Mouse (Mus musculus): ENCODE results near the gene Rtn4rl2.
A peak's percentile ranks its signal among the peaks of the same experiment; 100 is the strongest.

The Rtn4rl2 gene

DNA sequence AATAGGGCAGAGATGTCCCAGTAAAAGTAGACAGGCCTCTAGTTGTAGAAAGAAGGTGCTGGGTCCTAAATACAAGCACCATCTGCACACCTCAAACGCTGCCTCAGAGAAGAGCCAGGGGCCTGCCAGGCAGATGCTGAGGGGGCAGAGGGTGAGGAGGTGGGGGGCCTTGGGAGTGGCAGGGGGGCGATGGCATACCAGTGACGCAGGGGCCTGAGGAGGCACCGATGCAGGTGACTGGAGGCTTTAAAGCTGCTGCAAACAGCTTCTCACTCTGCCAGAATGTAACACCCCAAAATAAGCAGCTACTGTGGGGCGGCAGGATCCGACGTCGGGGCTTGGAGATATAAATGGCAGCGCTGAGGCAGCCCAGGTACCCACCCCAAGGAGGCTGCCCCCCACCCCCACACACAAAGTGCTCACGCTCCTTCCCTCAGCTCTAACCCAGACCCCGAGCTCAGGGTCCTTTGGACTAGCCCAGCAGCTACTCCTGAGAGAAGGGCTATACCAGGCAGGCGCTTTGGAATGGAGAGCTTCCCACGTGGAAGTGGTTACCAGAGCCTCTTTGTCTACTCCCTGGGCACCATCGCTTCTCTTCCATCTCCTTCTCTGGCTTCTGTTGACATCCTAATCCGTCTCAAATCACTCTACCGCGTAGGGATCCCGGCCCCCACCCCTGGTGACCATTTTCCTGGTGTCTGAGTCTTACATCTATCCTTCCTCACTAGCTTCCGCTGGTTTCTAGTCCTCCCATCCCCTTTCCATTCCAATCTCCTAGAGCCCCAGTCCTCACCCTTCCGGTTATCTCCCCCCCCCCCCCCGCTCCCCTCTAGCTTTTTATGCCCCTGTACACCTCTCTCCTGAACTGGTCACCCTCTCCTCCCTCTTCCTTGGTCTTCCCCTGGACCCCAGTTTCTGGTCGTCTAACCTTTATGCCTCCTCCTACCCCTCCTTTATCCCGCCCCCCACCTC is 1.1 kb downstream of the Rtn4rl2 start:
- no peak for DNase-seq (ENCODE audit: low spot score in 2 of 2)

DNA sequence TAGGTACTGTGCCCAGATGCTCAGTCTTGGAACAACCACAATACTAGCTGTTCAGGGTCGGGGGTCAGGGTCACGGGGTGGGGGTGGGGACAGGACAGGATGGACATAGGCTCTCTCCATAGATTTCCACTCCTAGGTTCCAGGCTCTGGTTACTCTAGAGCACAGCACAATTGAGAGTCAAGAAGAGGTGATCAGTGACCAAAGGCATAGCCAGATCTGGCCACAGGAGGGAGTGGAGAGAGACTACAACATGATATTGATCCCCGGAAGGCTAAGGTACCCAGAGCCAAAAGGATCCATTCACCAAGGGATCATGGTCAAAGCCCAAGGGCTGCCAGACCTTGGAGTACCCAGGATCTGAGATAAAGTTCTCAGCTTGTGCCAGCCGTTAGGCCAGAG is 1.9 kb downstream of the Rtn4rl2 start:
- DNase-seq (ENCODE audit: low spot score in 2 of 2): no peak

DNA sequence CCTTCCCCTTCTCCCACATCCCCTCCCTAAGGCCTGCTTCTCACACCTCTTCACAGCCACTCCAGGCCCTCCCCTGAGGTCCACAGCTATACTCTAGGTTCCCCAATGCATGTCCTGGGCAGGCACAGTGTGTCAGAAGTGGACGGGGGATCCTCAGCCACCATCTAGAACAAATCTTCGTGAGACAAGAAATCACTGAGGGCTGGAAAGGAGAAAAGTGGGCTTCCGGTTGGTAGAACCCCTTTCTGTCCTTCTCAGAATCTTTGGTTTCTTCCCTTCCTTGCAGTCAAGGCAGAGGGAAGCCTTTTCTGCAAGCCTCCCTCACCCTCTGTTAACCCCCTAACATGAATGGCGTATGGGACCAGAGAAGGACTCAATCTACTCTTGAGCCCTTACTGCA is 2.6 kb downstream of the Rtn4rl2 start:
- no peak for DNase-seq (ENCODE audit: low spot score in 2 of 2)

DNA sequence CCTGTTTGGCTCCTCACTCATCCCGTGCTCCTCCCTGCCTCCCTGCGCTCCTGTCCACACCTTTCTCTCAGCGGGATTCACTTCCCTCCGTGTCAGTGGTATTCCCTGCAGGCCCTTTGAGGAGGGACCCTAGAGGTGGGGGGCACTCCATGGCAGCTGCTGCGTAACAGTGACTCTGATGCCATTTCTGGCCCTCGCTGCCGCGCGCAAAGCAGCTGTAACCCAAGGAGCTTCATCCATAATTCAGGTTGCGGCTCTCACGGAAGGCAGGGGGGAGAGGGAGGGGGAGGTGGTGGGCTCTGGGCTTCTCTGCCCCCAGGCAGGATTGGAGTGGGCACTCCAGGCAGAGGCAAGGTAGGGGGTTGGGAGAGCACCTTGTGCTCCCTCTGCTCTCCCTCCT is 3.0 kb downstream of the Rtn4rl2 start:
- no peak for DNase-seq (ENCODE audit: low spot score in 2 of 2)

DNA sequence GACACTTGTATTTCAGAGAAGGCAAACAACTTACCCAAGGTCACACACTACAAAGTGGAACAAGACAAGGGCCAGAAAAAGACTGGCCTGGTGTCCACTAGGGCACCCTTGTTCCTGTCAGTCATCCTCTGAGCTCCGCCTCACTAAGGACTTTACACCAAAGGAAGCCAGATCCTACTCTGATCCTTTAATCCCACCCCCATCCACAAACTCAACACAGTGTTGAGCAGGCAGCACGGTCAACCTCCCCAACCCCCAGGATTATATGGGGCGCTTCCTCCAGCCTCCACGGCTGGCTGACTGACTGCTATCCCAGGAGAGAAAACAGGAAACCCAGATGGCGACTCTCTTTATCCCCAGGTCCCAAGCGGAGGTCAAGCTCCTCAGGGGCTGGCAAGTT is 3.4 kb downstream of the Rtn4rl2 start:
- no peak for DNase-seq (ENCODE audit: low spot score in 2 of 2)

DNA sequence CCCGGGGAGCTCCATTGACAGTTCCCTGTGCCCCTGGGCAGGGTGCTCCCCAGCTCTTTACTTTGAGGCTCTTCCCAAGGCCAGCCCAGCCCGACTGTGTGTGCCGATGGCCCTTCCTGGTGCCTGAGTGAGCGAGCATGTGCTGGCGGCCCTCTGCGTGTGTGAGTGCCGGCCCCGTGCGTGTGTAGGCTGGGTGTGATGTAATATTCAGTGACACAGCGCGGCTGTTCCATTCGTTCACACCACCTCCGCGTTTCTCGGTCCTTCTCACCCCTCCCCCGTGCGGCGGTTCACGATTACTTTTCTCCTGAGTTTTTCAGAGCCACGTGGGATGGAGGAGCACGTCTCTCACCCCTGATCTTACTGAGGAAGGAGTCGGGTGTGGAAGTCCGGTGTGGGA is 3.9 kb downstream of the Rtn4rl2 start:
- no peak for DNase-seq (ENCODE audit: low spot score in 2 of 2)

DNA sequence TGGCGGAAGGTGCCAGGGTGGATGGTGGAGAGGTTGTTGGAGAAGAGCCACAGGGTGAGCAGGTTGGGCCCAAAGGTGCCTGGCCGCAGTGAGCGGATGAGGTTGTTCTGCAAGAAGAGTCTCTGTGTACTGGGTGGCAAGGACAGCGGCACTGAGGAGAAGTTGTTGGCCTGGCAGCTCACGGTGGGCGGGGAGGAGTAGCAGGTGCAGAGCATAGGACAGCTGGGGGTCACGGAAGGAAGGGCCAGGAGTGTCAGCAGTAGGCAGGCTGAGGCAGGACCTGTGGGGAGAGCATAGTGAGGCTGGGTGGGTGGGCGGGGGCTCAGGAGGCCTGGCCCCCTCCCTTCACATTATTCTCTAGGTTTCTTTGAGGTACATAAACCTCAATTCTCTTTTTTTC is 5.9 kb downstream of the Rtn4rl2 start:
- no peak for DNase-seq (ENCODE audit: low spot score in 2 of 2)

DNA sequence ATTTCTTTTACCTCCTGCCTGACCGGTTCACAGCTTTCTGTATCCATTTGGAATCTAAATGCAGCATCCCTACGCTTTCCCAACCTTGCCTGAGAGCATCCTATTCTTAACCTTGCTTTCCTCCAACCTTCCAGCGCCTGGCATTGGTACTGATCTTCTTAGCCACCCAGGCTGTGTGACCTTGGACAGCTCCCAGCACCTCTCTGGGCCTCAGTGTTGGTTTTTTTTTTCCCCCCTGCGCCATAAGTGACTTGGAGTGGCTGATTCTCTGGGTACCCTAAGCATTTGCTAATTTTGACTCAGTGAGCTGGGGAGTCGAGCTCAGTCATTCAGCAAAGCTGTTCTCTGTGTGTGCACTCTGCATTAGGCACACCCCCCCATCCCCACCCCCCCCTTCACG is 10.7 kb downstream of the Rtn4rl2 start:
- DNase-seq (ENCODE audit: low spot score in 2 of 2): no peak

DNA sequence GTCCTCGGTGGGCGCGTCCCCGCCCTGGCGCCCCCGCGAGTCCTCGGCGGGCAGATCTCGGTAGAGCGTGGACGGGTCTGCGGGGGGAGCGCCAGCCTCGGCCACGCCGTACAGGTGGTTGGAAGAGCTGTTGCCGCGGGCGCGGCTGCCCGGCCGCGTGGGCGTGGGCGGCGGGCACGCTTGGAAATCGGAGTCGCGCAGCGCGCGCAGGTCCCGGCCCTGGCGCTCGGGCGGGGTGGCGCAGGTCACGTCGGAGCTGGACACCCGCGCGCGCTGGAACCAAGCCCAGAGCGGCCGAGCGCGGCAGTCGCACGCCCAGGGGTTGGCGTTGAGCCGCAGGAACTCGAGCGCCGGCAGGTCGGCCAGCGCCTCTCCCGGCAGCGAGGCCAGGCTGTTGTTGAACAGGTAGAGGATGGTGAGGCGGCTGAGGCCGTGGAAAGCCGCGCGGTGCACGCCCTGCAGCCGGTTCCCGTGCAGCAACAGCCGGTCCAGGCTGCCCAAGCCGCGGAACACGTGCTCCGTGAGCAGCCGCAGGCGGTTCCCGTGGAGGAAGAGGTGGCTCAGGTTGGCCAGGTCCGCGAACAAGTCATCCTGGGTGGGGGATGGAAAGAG is 14.3 kb downstream of the Rtn4rl2 start:
- DNase-seq (ENCODE audit: low spot score in 2 of 2): peak in 1 of 2 experiments; percentile 37

DNA sequence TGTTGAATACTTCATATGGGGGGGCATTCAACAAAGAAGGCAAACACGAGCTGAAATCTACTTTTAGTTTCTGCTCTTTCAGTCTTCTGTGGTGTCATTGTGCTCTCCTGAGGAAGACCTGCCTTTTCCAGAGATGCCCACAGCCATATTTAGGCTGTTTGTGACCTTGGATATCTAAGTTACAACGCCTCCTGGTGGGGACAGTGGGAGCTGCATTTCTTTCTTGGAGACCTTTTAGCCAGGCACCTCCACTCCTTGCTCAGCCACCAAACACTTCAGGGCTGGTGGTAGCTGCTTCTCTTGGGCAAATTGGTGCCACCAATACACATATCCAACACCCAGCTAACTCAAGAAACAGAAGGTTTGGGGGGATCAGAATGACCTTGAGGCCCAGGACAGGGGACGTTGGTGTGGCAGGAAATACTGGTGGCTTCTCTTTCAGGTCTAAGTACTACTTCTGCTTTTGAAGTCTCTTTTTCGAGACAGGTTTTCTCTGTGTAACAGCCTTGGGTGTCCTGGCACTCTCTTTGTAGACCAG is 15.8 kb downstream of the Rtn4rl2 start:
- peak in 1 of 2 experiments; percentile 34 for DNase-seq (ENCODE audit: low spot score in 2 of 2)

DNA sequence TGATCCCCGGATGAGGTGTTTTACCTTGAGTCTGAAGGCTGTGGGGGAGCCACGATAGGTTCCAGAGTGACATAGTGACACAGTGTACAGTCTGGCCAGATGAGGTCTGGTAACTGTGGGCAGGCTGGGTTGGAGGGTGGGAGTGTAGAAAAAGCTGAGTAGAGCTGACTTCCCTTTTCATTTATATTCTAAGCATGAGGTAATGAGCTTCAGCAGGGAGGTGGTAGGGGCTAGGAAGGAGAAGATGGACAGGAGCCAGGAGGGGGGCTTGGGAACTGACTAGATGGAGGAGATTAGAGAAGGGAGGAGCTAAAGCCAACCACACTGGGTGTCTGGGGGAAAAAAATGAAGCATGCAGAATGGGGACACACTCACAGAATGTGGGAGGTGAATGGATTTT is 17.5 kb downstream of the Rtn4rl2 start:
- DNase-seq (ENCODE audit: low spot score in 2 of 2): no peak

DNA sequence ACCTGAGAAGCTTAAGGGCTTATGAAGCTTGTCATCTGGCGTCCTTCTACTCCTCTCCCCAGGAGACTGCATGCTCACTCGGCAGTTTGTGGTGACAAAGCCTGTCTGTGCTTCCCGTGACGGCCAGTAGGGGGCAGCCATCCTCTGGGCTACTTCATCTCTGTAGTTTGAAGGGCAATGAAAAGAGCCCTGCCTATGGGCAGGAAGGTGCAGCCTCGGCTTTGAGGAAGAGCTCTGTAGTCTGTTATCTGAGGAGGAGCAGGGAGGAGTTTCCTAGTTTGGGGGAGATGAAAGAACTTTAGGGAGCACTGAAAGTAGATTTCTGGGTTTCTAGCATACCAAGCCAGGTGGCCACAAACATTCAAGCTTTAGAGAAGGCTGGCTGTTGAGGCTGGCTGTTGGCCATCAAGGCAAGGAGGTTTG is 18.0 kb downstream of the Rtn4rl2 start:
- peak; percentile 56 to 70 for DNase-seq (ENCODE audit: low spot score in 2 of 2)

DNA sequence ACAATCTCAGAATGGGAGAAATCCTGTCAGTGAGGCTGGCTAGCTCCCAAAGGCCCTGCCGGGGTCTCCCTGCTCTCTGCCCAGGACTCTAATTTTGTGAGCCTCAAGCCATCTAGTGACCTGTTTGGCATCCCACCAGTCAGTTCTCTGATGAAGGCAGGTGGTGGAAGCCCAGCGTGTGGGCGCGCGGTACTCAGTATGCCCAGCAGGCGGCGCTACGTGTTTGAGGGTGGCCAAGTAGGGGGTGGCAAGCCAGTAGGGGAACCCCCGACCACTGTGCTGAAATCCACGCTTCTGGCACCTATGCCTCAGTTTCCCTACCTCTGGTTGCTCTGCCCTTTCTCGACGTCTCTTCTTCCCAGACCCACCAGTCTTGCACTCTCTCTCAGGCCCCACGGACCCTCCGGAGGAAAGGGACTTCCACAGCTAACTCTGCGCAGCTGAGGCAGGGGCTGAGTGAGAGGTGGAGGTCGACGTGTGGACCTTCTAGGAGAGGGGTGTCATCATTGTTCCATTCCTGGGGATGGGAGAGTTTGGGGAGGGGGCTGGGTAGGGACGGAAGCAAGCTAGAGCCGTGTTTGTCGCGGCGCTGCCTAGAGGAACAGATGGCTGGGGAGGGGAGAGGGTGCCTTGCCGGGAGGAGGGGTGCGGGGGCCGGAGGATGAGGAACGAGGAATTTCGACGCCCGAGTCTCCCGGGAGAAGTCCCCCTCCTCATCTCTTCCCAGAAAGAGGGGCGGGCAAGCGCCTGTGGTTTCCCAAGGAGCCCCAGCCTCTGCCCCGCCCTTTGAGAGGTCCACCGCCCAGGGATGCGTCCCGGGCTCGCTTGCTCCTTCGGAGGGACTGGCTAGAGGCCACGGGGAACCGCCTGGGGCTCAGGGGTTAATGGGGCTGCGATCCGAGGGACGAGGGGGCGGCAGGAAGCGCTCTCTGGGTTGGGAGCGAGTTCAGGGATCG is 20.6 kb downstream of the Rtn4rl2 start:
- peak in 1 of 2 experiments; percentile 67 for DNase-seq (ENCODE audit: low spot score in 2 of 2)

DNA sequence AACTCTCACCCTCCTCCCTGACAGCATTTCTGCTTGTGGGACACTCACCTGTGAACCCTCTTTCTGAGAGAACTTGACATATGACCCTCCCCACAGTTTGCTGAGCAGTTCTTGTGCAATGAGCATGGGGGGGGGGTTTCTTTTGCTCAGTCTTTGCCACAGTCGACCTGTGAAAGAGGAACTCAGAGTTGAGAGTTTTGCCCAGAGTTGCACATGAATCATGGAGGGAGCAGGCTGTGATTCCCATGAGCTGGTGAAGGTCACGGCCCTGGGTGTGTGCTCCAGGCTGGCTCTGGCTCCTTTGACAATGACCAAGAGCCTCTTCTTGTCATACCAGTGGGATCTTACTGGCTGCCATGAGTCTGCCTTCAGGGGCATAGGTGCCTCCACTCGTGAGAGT is 24.3 kb downstream of the Rtn4rl2 start:
- no peak for DNase-seq (ENCODE audit: low spot score in 2 of 2)

DNA sequence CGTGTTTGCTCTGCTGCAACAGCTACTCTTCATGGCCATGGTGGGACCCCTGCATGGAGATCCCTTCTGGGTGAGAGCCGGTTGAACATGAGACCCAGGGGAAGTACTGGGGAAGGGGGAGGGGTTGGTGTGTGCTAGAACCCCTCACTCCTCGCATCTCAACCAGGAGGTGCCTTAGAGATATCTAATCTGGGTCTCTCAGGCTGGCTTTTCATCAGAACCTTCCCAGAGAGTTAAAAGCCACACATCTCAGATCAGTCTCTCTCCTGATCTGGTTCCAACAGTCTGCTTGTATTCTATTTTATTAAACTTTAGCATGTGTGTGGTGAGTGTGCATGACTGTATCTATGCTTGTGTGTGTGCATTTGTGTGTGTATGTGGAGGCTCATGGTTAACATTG is 25.1 kb downstream of the Rtn4rl2 start:
- no peak for DNase-seq (ENCODE audit: low spot score in 2 of 2)

DNA sequence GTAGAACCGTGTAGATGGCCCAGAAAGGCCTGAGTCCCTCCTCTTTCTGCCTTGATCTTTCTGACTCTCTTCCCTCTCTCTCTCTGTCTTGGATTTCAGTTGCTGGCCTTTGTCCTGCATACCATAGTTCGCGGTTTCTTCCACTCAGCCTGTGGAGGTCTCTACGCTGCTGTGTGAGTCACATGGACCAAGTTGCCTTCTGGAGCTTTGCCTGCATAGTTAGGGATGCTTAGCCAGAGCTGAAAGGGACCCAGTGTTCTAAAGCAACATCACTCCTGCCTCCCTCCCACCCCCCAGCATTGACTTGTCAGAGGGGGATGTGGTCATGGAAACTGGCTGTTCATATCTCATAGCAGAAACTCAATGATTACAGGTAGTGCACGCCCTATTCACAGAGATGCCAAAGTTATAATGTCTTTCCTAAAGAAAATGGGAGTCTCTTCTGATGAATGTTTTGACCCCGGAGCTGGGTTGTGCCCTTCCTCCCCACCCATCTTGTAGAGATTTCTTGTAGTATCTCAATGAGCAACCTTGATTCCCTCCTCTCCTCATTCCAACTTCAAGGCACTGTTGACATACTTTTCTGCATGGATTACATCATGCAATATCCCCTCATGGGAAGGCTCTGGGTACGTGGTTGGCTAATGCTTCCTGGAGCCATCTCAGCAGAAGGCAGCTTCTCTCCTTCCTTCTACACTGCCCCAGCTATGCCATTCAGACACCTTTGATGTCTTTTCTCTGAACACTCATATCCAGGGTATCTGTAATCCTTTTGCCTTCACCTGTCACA is 26.3 kb downstream of the Rtn4rl2 start:
- DNase-seq (ENCODE audit: low spot score in 2 of 2): no peak

DNA sequence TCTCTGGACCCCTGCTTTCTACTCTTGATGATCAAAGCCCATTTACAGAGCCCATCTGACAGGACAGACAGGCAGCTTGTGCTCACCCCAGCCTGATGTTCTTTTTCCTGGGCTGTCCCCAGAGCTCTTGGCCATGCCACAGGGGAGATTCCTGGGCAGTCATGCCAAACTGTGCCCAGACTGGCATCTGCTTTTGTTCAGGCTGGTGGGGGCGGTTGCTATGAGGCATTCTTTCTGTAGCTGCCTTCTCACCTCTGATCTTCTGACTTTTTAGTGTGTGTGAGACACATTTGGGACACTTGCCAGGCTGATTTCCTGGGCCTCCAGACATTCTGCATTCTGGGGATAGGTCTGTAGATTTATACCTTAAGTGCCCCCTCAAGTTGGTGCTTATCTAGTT is 28.0 kb downstream of the Rtn4rl2 start:
- no peak for DNase-seq (ENCODE audit: low spot score in 2 of 2)

DNA sequence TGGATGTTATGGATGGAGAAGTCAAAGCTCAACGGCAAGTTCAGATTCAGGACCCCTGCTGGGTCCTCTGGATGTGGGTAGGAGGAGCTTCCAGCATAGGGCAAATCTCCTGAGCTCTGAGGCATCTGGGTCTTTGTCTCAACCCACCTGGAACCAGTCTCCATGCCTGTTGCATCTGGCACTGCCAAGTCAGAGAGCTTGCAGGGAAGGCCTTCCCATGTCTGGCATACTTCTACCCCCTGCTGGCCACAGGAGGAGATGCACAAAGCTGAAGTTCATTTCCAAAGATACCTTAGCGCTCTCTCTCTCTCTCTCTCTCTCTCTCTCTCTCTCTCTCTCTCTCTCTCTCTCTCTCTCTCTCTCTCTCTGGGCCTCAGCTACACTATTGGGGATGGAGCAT is 30.8 kb downstream of the Rtn4rl2 start:
- no peak for DNase-seq (ENCODE audit: low spot score in 2 of 2)

DNA sequence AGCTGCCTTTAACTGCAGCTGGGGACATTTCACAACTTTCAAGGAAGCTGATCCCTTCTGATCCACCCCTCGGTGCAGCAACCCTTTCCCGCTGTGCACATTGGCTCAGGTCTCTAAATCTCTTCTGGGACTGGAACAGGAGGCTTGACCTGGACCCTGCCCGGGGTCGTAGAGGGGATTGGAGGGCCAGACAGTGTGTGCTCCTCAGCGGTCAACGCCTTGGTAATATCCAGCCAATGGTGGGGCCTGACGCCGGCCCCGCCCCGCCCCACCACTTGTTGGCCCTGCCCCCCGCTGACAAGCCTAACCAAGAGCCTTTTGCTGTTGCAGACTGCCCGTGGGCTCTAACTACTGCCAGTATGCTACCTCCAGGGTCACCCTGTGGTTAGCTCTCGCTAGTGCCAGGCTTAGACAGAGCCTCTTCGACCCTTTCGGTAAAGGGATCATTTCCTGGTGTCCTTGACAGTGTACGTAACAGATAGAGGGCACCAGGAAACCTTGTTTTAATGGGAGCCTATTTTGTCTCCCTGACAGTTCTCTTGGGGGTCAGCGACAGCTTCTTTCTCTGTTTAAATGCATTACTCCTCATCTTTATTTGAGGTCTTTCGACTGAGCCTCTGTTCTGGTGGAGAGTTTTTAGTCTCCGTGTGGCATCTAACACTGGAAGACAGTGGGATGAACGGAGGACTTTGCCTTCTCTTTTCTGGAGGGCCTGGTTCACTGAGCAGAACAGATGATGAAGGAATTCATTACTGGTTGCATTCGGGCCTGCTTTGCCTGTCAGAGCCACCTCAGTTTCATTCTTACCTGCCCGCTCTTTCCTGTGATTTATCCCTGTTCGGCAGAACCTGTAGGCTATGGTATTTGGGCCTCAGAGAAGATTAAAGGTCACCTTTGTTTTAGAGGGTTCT is 35.1 kb downstream of the Rtn4rl2 start:
- DNase-seq (ENCODE audit: low spot score in 2 of 2): no peak

All from cerebellum, postnatal 4 days (tissue).